Mouse (Mus musculus) neural tube, embryonic 13.5 days (tissue): ENCODE measurements around the gene Cux1. TPM values are rescaled to one million over a fixed set of nuclear protein-coding genes. Genes with fewer than 3 reads are reported as not detected.
A peak's percentile ranks its signal among the peaks of the same experiment; 100 is the strongest.

Source experiments
- ATAC-seq: fragments of 200-750 bp; cut with Nextera tagmentation; 2 replicates; pipeline ENCODE4 v1.8.0; 2017; ENCODE audit warnings: low read depth, mild to moderate bottlenecking, moderate TSS enrichment, moderate library complexity
- H3K27ac ChIP-seq: fragments of 300-500 bp; sonication (generic); replicated peaks from 2 replicates; pipeline ENCODE4 v1.5.1; 2015; ENCODE audit warnings: moderate library complexity, mild to moderate bottlenecking, inconsistent platforms
- H3K27me3 ChIP-seq: fragments of 300-500 bp; sonication (generic); 2 replicates; pipeline ENCODE4 v1.6.1; 2015; ENCODE audit warnings: mild to moderate bottlenecking, inconsistent platforms
- H3K36me3 ChIP-seq: fragments of 300-500 bp; sonication (generic); 2 replicates; pipeline ENCODE4 v1.6.1; 2015; ENCODE audit warnings: mild to moderate bottlenecking, inconsistent platforms
- H3K4me1 ChIP-seq: fragments of 300-500 bp; sonication (generic); replicated peaks from 2 replicates; pipeline ENCODE4 v1.6.1; 2015; ENCODE audit warnings: inconsistent platforms
- H3K4me2 ChIP-seq: fragments of 300-500 bp; sonication (generic); 2 replicates; pipeline ENCODE4 v1.6.1; 2015; ENCODE audit warnings: inconsistent platforms, mild to moderate bottlenecking, moderate library complexity
- H3K4me3 ChIP-seq: fragments of 300-500 bp; sonication (generic); 2 replicates; pipeline ENCODE4 v1.5.1; 2015; ENCODE audit warnings: mild to moderate bottlenecking, inconsistent platforms
- H3K9ac ChIP-seq: fragments of 300-500 bp; sonication (generic); 2 replicates; pipeline ENCODE4 v1.6.1; 2015; ENCODE audit warnings: moderate library complexity, mild to moderate bottlenecking, inconsistent platforms
- H3K9me3 ChIP-seq: fragments of 300-500 bp; sonication (generic); 2 replicates; pipeline ENCODE4 v1.6.1; 2016; ENCODE audit warnings: inconsistent platforms
- WGBS: fragments of 180-500 bp; shearing (Covaris S2); methylation state at CpG from one replicate; pipeline ENCODE4 v1.1.7; 2015; 5-methylcytosine and 5-hydroxymethylcytosine counted together
- polyA plus RNA-seq: library from polyadenylated mRNA; unstranded; fragments of >200 nt; fragmentation: Nextera tagmentation; extraction: Ambion mirVana; gene quantifications from 2 replicates; pipeline ENCODE4 v1.2.1, GENCODE M21; 2015

Gene Cux1
- polyA plus RNA-seq, 1 experiment from 2014 or later, result 93.9 TPM

GRCm38 (mm10) chr5:136583666-136584464 lies 16.6 kb upstream of the Cux1 start:
- H3K36me3 ChIP-seq, result no peaks in the 10 kb centered on the region
- H3K9me3 ChIP-seq, result no peaks in the 10 kb centered on the region
- 84% methylated on average over 4 of the region's 4 CpGs for WGBS
- ATAC-seq, result no peak
- H3K27me3 ChIP-seq, result peaks cover 35% of the 10 kb centered on the region
- peaks cover 16% of the 10 kb centered on the region for H3K4me1 ChIP-seq
- H3K4me2 ChIP-seq, result no peak overlapping the region
- no peak overlapping the region for H3K27ac ChIP-seq
- H3K9ac ChIP-seq, result no peak overlapping the region
- H3K4me3 ChIP-seq, result no peak overlapping the region

DNA sequence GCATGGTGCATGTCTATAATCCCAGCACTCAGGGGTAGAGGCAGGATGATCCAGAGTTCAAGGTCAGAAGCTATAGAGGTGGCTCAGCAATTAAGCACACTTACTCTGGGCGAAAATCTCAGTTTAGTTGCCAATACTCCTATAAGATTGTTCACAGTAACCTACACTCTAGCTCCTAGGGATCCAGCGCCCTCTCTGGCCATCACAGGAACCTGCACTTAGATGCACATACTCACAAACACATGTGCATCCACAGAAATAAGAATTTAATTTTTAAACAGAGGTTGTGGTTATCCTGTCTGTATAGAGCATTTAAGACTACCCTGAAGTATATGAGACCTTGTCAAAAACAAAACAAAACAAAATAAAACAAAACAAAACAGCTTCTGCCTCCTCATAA lies 16.0 kb upstream of the Cux1 start:
- Histone ChIP-seq H3K36me3 (no peaks in the 10 kb centered on the region), H3K27me3 (peaks cover 39% of the 10 kb centered on the region), H3K4me1 (peaks cover 16% of the 10 kb centered on the region), H3K9me3 (no peaks in the 10 kb centered on the region), H3K9ac (no peak overlapping the region), H3K27ac (no peak overlapping the region), H3K4me2 (no peak overlapping the region), H3K4me3 (no peak overlapping the region)
- no peak for ATAC-seq
- WGBS, result 83% methylated on average over 2 of the region's 2 CpGs

DNA sequence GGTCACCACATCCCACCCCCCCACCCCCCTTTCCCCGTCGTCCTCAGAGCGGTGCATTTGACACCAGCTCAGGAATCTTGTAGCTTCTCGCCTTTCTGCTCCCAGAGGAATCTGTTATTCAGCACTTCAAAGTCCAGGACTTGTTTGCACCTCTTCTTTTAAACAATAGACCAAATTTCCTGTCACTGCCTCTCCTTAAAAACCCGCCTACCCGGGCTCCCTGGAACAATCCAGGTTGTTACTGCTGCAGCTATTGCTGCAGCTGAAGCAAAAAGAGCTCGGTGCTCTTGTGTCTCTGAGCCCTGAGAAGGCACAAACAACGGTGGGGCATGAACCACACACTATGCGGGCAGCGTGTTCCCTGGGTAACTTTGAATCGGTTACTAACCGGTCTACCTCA lies 14.9 kb upstream of the Cux1 start:
- Histone ChIP-seq H3K4me1 (peaks cover 16% of the 10 kb centered on the region), H3K36me3 (no peaks in the 10 kb centered on the region), H3K4me2 (peak overlapping the region; percentile 20; the same call in 1 of the 2 replicates), H3K9me3 (no peaks in the 10 kb centered on the region), H3K27ac (no peak overlapping the region), H3K4me3 (no peak overlapping the region), H3K9ac (no peak overlapping the region), H3K27me3 (peaks cover 39% of the 10 kb centered on the region)
- no peak for ATAC-seq
- WGBS, result 4% methylated on average over 12 of the region's 12 CpGs

DNA sequence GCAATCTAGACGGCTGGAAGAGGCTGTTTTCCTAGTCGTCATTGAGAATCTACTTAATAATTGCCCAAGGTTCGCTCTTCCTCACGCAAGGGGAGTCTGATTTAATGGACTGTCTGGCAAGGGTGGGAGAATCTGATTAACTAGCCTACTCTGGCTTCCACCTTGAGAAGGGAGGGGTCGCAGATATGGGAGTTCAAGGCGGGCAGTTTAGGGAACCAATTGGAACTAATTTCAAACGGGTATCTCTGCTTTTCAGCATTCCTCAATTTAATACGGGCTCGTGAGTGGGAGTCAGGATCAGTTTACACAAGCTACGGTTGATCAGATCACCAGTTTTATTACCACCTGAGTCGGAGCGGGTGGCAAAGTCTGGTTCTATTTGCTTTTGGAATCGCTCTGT lies 14.3 kb upstream of the Cux1 start:
- no peak overlapping the region for H3K27ac ChIP-seq
- no peaks in the 10 kb centered on the region for H3K9me3 ChIP-seq
- no peaks in the 10 kb centered on the region for H3K36me3 ChIP-seq
- H3K4me1 ChIP-seq, result peaks cover 16% of the 10 kb centered on the region
- WGBS, result under 1% methylated on average over 13 of the region's 13 CpGs
- peaks cover 39% of the 10 kb centered on the region for H3K27me3 ChIP-seq
- no peak for ATAC-seq
- H3K4me3 ChIP-seq, result no peak overlapping the region; the same call in 1 of the 2 replicates
- peak overlapping the region; percentile 4; the same call in 1 of the 2 replicates for H3K9ac ChIP-seq
- H3K4me2 ChIP-seq, result peak overlapping the region; percentile 20

- H3K9ac ChIP-seq, result no peak overlapping the region
- no peak overlapping the region for H3K4me3 ChIP-seq
- H3K4me2 ChIP-seq, result peak overlapping the region; percentile 20
- H3K27me3 ChIP-seq, result peaks cover 39% of the 10 kb centered on the region
- no peaks in the 10 kb centered on the region for H3K36me3 ChIP-seq
- WGBS, result 18% methylated on average over 9 of the region's 9 CpGs
- no peak overlapping the region for H3K27ac ChIP-seq
- H3K9me3 ChIP-seq, result no peaks in the 10 kb centered on the region
- H3K4me1 ChIP-seq, result peaks cover 16% of the 10 kb centered on the region
- ATAC-seq, result no peak
Observed at GRCm38 (mm10) chr5:136581166-136581565, 13.9 kb upstream of the Cux1 start.

GRCm38 (mm10) chr5:136578201-136578600 lies 10.9 kb upstream of the Cux1 start:
- no peaks in the 10 kb centered on the region for H3K9me3 ChIP-seq
- peaks cover 16% of the 10 kb centered on the region for H3K4me1 ChIP-seq
- no peak overlapping the region for H3K4me3 ChIP-seq
- 54% methylated on average over 10 of the region's 10 CpGs for WGBS
- no peak overlapping the region for H3K4me2 ChIP-seq
- H3K9ac ChIP-seq, result no peak overlapping the region
- ATAC-seq, result no peak
- H3K27me3 ChIP-seq, result peaks cover 39% of the 10 kb centered on the region
- H3K27ac ChIP-seq, result no peak overlapping the region
- no peaks in the 10 kb centered on the region for H3K36me3 ChIP-seq

GRCm38 (mm10) chr5:136570171-136570570 lies 2.9 kb upstream of the Cux1 start:
- no peaks in the 10 kb centered on the region for H3K9me3 ChIP-seq
- WGBS, result 51% methylated on average over 7 of the region's 7 CpGs
- no peak overlapping the region for H3K9ac ChIP-seq
- peaks cover 40% of the 10 kb centered on the region for H3K27me3 ChIP-seq
- H3K36me3 ChIP-seq, result no peaks in the 10 kb centered on the region
- no peak overlapping the region for H3K4me3 ChIP-seq
- peaks cover 21% of the 10 kb centered on the region for H3K4me1 ChIP-seq
- no peak overlapping the region for H3K4me2 ChIP-seq
- H3K27ac ChIP-seq, result no peak overlapping the region
- no peak for ATAC-seq

DNA sequence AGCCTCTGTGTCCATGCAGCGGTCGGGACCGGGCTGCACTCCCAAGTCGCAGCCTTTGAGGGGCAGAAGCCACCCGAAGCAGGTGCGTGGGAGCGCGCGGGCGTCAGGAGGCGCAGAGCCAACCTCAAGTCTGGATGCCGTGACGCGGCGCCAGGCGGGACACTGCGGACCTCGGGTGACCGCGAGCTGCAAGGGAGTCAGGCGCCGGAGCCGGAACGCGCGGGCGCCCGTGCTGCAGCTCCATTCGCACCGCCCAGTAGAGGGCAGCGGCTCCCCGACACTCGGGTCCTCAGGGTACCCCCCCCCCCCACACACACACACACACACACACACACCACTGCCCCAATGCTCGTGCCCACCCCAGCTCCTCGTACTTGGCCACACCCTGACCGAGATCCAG lies 1.5 kb upstream of the Cux1 start:
- Histone ChIP-seq H3K9me3 (no peaks in the 10 kb centered on the region), H3K9ac (peak overlapping the region; percentile 60), H3K27me3 (peaks cover 40% of the 10 kb centered on the region), H3K4me1 (peaks cover 35% of the 10 kb centered on the region), H3K4me2 (peak overlapping the region; percentile 99), H3K4me3 (peak overlapping the region; percentile 88), H3K36me3 (no peaks in the 10 kb centered on the region), H3K27ac (no peak overlapping the region)
- ATAC-seq, result no peak
- under 1% methylated on average over 30 of the region's 36 CpGs for WGBS

DNA sequence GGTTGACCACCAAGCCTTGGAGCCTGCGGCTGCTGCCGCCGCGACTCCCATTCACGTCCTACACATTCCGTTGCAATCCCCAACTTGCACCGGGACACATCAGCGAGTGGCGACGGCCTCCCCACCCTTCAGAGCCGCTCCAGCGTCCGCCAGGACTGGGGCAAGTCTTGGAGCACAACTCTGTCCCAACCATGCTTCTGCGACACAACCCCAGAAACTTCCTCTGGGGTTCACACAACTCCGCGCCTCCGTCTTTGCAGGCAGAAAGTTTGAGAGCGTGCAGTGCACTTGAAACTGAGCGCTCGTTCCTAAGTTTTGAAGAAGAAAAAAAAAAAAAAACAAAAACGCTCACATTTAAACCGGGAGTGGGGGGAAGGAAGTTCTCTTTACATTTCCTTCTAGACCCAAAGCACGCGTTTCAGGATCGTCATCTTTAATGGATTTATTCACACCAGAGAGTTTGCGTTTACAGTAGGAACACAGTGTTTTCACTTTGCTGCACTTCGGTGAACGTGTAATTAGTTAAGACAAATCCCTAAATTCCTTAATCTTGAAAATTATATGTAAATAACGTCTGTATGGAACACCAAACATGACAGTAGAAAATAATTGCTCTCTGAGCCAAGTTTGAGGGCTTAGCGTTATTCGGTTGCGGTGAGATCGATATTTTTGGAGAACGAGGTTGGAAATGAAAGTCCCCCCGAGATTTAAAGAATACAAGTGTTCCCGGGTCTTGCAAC lies 906 bp upstream of the Cux1 start:
- H3K4me3 ChIP-seq, result peak overlapping the region; percentile 88
- peak overlapping the region; percentile 94 for H3K9ac ChIP-seq
- H3K9me3 ChIP-seq, result no peaks in the 10 kb centered on the region
- H3K27ac ChIP-seq, result peak overlapping the region; percentile 98; the same call in 1 of the 2 replicates
- peaks cover 40% of the 10 kb centered on the region for H3K27me3 ChIP-seq
- WGBS, result under 1% methylated on average over 36 of the region's 36 CpGs
- ATAC-seq, result no peak
- H3K36me3 ChIP-seq, result no peaks in the 10 kb centered on the region
- peak overlapping the region; percentile 99 for H3K4me2 ChIP-seq
- H3K4me1 ChIP-seq, result peaks cover 41% of the 10 kb centered on the region

DNA sequence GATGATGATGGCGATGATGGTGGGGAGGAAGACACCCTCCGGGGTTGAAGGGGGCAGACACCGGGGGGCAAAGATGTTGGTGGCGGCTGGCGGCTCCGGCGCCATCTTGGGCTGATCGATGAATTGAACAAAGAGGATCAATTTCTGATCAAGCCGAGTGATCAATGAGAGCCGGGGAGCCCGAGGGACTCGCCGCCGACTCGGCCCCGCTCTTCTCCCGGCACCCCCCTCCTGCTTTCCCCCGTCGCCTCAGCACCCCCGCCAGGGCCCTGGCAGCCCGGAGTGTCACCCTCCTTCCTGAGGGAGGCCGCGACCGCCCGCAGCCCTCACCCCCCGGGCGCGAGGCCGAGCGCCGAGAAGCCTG lies 496 bp downstream of the Cux1 start:
- Histone ChIP-seq H3K9me3 (no peaks in the 10 kb centered on the region), H3K9ac (peak overlapping the region; percentile 94), H3K27ac (peak overlapping the region; percentile 98), H3K27me3 (peaks cover 36% of the 10 kb centered on the region), H3K4me1 (peaks cover 51% of the 10 kb centered on the region), H3K36me3 (no peaks in the 10 kb centered on the region), H3K4me3 (peak overlapping the region; percentile 88), H3K4me2 (peak overlapping the region; percentile 99)
- peak; percentile 55 for ATAC-seq
- 1% methylated on average over 31 of the region's 31 CpGs for WGBS

GRCm38 (mm10) chr5:136566001-136566811 lies 1.1 kb downstream of the Cux1 start:
- peak overlapping the region; percentile 94 for H3K9ac ChIP-seq
- WGBS, result under 1% methylated on average over 47 of the region's 79 CpGs
- no peaks in the 10 kb centered on the region for H3K36me3 ChIP-seq
- peak overlapping the region; percentile 98 for H3K27ac ChIP-seq
- peaks cover 31% of the 10 kb centered on the region for H3K27me3 ChIP-seq
- peak; percentile 47 for ATAC-seq
- H3K4me2 ChIP-seq, result peak overlapping the region; percentile 99
- H3K9me3 ChIP-seq, result no peaks in the 10 kb centered on the region
- H3K4me3 ChIP-seq, result peak overlapping the region; percentile 88
- peaks cover 55% of the 10 kb centered on the region for H3K4me1 ChIP-seq
